Mouse (Mus musculus): ENCODE results near the gene Ttll8. TPM values are rescaled to one million over a fixed set of nuclear protein-coding genes. Genes with fewer than 3 reads are reported as not detected.

Gene Ttll8
- polyA plus RNA-seq, 1 experiment from 2014 or later: not detected

- H3K9me3 ChIP-seq (replicated peaks): no peaks in the 10 kb centered on the region
- H3K27me3 ChIP-seq: no peaks in the 10 kb centered on the region
- H3K4me3 ChIP-seq: no peak overlapping the region
- H3K27ac ChIP-seq: no peak overlapping the region
- no peak overlapping the region for H3K4me2 ChIP-seq
- no peaks in the 10 kb centered on the region for H3K36me3 ChIP-seq (ENCODE audit: poor library complexity, severe bottlenecking)
- 93% methylated on average over 1 of the region's 1 CpGs for WGBS
- ATAC-seq: no peak
- no peak overlapping the region for H3K9ac ChIP-seq
- no peaks in the 10 kb centered on the region; the same call in 1 of the 2 replicates for H3K4me1 ChIP-seq
Observed at GRCm38 (mm10) chr15:88920065-88920464, 34.2 kb downstream of the Ttll8 start.

GRCm38 (mm10) chr15:88919328-88919727 is 34.9 kb downstream of the Ttll8 start:
- ATAC-seq: no peak
- no peak overlapping the region for H3K9ac ChIP-seq
- H3K36me3 ChIP-seq (ENCODE audit: poor library complexity, severe bottlenecking): no peaks in the 10 kb centered on the region
- no peaks in the 10 kb centered on the region for H3K9me3 ChIP-seq (replicated peaks)
- H3K27me3 ChIP-seq: no peaks in the 10 kb centered on the region
- no peak overlapping the region for H3K4me2 ChIP-seq
- H3K4me3 ChIP-seq: no peak overlapping the region
- H3K4me1 ChIP-seq: no peaks in the 10 kb centered on the region; the same call in 1 of the 2 replicates
- WGBS: 88% methylated on average over 12 of the region's 12 CpGs
- H3K27ac ChIP-seq: no peak overlapping the region

- WGBS: 94% methylated on average over 8 of the region's 8 CpGs
- Histone ChIP-seq H3K36me3 (ENCODE audit: poor library complexity, severe bottlenecking) (no peaks in the 10 kb centered on the region), H3K9ac (no peak overlapping the region), H3K27me3 (no peaks in the 10 kb centered on the region), H3K9me3 (replicated peaks) (no peaks in the 10 kb centered on the region), H3K4me2 (no peak overlapping the region), H3K27ac (no peak overlapping the region), H3K4me1 (no peaks in the 10 kb centered on the region; the same call in 1 of the 2 replicates), H3K4me3 (no peak overlapping the region)
- ATAC-seq: no peak
Observed at GRCm38 (mm10) chr15:88917126-88917525, 37.1 kb downstream of the Ttll8 start.

- Histone ChIP-seq H3K9ac (no peak overlapping the region), H3K9me3 (replicated peaks) (no peaks in the 10 kb centered on the region), H3K4me1 (no peaks in the 10 kb centered on the region; the same call in 1 of the 2 replicates), H3K4me2 (no peak overlapping the region), H3K27ac (no peak overlapping the region), H3K4me3 (no peak overlapping the region), H3K27me3 (no peaks in the 10 kb centered on the region), H3K36me3 (ENCODE audit: poor library complexity, severe bottlenecking) (no peaks in the 10 kb centered on the region)
- 47% methylated on average over 3 of the region's 3 CpGs for WGBS
- ATAC-seq: no peak
Observed at GRCm38 (mm10) chr15:88916366-88916765, 37.9 kb downstream of the Ttll8 start.

GRCm38 (mm10) chr15:88915046-88915445 is 39.2 kb downstream of the Ttll8 start:
- no peak overlapping the region for H3K27ac ChIP-seq
- 95% methylated on average over 7 of the region's 7 CpGs for WGBS
- H3K4me3 ChIP-seq: no peak overlapping the region
- no peak overlapping the region for H3K9ac ChIP-seq
- H3K9me3 ChIP-seq (replicated peaks): no peaks in the 10 kb centered on the region
- no peaks in the 10 kb centered on the region; the same call in 1 of the 2 replicates for H3K4me1 ChIP-seq
- no peaks in the 10 kb centered on the region for H3K27me3 ChIP-seq
- no peaks in the 10 kb centered on the region for H3K36me3 ChIP-seq (ENCODE audit: poor library complexity, severe bottlenecking)
- ATAC-seq: no peak
- H3K4me2 ChIP-seq: no peak overlapping the region

GRCm38 (mm10) chr15:88906347-88906746 is 47.9 kb downstream of the Ttll8 start:
- no peak for ATAC-seq
- no peak overlapping the region for H3K9ac ChIP-seq
- no peaks in the 10 kb centered on the region for H3K27me3 ChIP-seq
- no peaks in the 10 kb centered on the region for H3K9me3 ChIP-seq (replicated peaks)
- H3K4me2 ChIP-seq: no peak overlapping the region
- 75% methylated on average over 4 of the region's 4 CpGs for WGBS
- H3K36me3 ChIP-seq (ENCODE audit: poor library complexity, severe bottlenecking): no peaks in the 10 kb centered on the region
- H3K27ac ChIP-seq: no peak overlapping the region
- no peak overlapping the region for H3K4me3 ChIP-seq
- no peaks in the 10 kb centered on the region for H3K4me1 ChIP-seq

GRCm38 (mm10) chr15:88904056-88904811 is 50.0 kb downstream of the Ttll8 start:
- Histone ChIP-seq H3K36me3 (ENCODE audit: poor library complexity, severe bottlenecking) (no peaks in the 10 kb centered on the region), H3K9ac (no peak overlapping the region), H3K4me3 (no peak overlapping the region), H3K27me3 (no peaks in the 10 kb centered on the region), H3K9me3 (replicated peaks) (no peaks in the 10 kb centered on the region), H3K27ac (no peak overlapping the region), H3K4me1 (no peaks in the 10 kb centered on the region), H3K4me2 (no peak overlapping the region)
- ATAC-seq: no peak
- WGBS: 82% methylated on average over 14 of the region's 14 CpGs

- H3K9ac ChIP-seq: no peak overlapping the region
- no peaks in the 10 kb centered on the region for H3K9me3 ChIP-seq (replicated peaks)
- H3K4me2 ChIP-seq: no peak overlapping the region
- no peaks in the 10 kb centered on the region for H3K4me1 ChIP-seq
- no peaks in the 10 kb centered on the region for H3K27me3 ChIP-seq
- H3K27ac ChIP-seq: no peak overlapping the region
- ATAC-seq: no peak
- WGBS: 69% methylated on average over 1 of the region's 1 CpGs
- no peak overlapping the region for H3K4me3 ChIP-seq
- H3K36me3 ChIP-seq (ENCODE audit: poor library complexity, severe bottlenecking): no peaks in the 10 kb centered on the region
Observed at GRCm38 (mm10) chr15:88903086-88903485, 51.1 kb downstream of the Ttll8 start.

- Histone ChIP-seq H3K27me3 (no peaks in the 10 kb centered on the region), H3K36me3 (ENCODE audit: poor library complexity, severe bottlenecking) (no peaks in the 10 kb centered on the region), H3K9ac (no peak overlapping the region), H3K27ac (no peak overlapping the region), H3K4me1 (no peaks in the 10 kb centered on the region), H3K9me3 (replicated peaks) (no peaks in the 10 kb centered on the region), H3K4me2 (no peak overlapping the region), H3K4me3 (no peak overlapping the region)
- 90% methylated on average over 15 of the region's 15 CpGs for WGBS
- no peak for ATAC-seq
Observed at GRCm38 (mm10) chr15:88902200-88902875, 51.9 kb downstream of the Ttll8 start.

- H3K36me3 ChIP-seq (ENCODE audit: poor library complexity, severe bottlenecking): no peaks in the 10 kb centered on the region
- no peak overlapping the region for H3K9ac ChIP-seq
- H3K4me2 ChIP-seq: no peak overlapping the region
- H3K4me3 ChIP-seq: no peak overlapping the region
- WGBS: 91% methylated on average over 10 of the region's 10 CpGs
- no peaks in the 10 kb centered on the region for H3K4me1 ChIP-seq
- H3K9me3 ChIP-seq (replicated peaks): no peaks in the 10 kb centered on the region
- H3K27me3 ChIP-seq: 0 out of 2 replicates have a peak, but pooled peaks cover 3% of the 10 kb centered on the region
- no peak for ATAC-seq
- H3K27ac ChIP-seq: no peak overlapping the region
Observed at GRCm38 (mm10) chr15:88896341-88896980, 57.8 kb downstream of the Ttll8 start.

GRCm38 (mm10) chr15:88895891-88896290 is 58.3 kb downstream of the Ttll8 start:
- H3K4me3 ChIP-seq: no peak overlapping the region
- no peaks in the 10 kb centered on the region for H3K9me3 ChIP-seq (replicated peaks)
- H3K27ac ChIP-seq: no peak overlapping the region
- H3K4me1 ChIP-seq: peaks cover 5% of the 10 kb centered on the region
- WGBS: 84% methylated on average over 6 of the region's 6 CpGs
- no peak for ATAC-seq
- H3K9ac ChIP-seq: no peak overlapping the region
- H3K27me3 ChIP-seq: 0 out of 2 replicates have a peak, but pooled peaks cover 3% of the 10 kb centered on the region
- H3K4me2 ChIP-seq: no peak overlapping the region
- H3K36me3 ChIP-seq (ENCODE audit: poor library complexity, severe bottlenecking): no peaks in the 10 kb centered on the region

GRCm38 (mm10) chr15:88895119-88895518 is 59.1 kb downstream of the Ttll8 start:
- H3K27ac ChIP-seq: no peak overlapping the region
- H3K4me1 ChIP-seq: peaks cover 13% of the 10 kb centered on the region
- 70% methylated on average over 7 of the region's 7 CpGs for WGBS
- H3K36me3 ChIP-seq (ENCODE audit: poor library complexity, severe bottlenecking): no peaks in the 10 kb centered on the region
- no peak overlapping the region for H3K4me3 ChIP-seq
- no peak overlapping the region for H3K9ac ChIP-seq
- H3K9me3 ChIP-seq (replicated peaks): no peaks in the 10 kb centered on the region
- no peak for ATAC-seq
- peaks cover 3% of the 10 kb centered on the region for H3K27me3 ChIP-seq
- H3K4me2 ChIP-seq: no peak overlapping the region

All from forebrain, embryonic 13.5 days (tissue).